Mouse (Mus musculus): ENCODE measurements around the gene Smg6. TPM values are rescaled to one million over a fixed set of nuclear protein-coding genes. Genes with fewer than 3 reads are reported as not detected.

Smg6 gene
- polyA plus RNA-seq, 1 experiment from 2014 or later = 20.7 TPM

- no peaks in the 10 kb centered on the region for H3K9me3 ChIP-seq (ENCODE audit: control insufficient read depth, low read length)
- H3K9ac ChIP-seq (ENCODE audit: low read depth, low read length) = no peak overlapping the region
- no peak for ATAC-seq (ENCODE audit: low FRiP score)
- H3K27me3 ChIP-seq (ENCODE audit: control insufficient read depth, insufficient read depth, low read length) = no peaks in the 10 kb centered on the region
- H3K4me3 ChIP-seq (ENCODE audit: low read depth, low read length) = no peak overlapping the region
- H3K27ac ChIP-seq (ENCODE audit: low read depth, low read length) = no peak overlapping the region
- 92% methylated on average over 3 of the region's 3 CpGs for WGBS
- no peak for DNase-seq (ENCODE audit: low spot score)
- H3K36me3 ChIP-seq (ENCODE audit: control insufficient read depth, insufficient read depth, low read length) = no peaks in the 10 kb centered on the region
- no peak overlapping the region for H3K4me2 ChIP-seq (replicated peaks; ENCODE audit: low read depth, low read length)
- H3K4me1 ChIP-seq (replicated peaks; ENCODE audit: control insufficient read depth, insufficient read depth, low read length) = no peaks in the 10 kb centered on the region
Observed at GRCm38 (mm10) chr11:75044333-75044732, 118.7 kb downstream of the Smg6 start.

GRCm38 (mm10) chr11:75045822-75046221 lies 120.2 kb downstream of the Smg6 start:
- Histone ChIP-seq H3K27ac (ENCODE audit: low read depth, low read length) (no peak overlapping the region), H3K4me2 (replicated peaks; ENCODE audit: low read depth, low read length) (no peak overlapping the region), H3K36me3 (ENCODE audit: control insufficient read depth, insufficient read depth, low read length) (no peaks in the 10 kb centered on the region), H3K9ac (ENCODE audit: low read depth, low read length) (no peak overlapping the region), H3K9me3 (ENCODE audit: control insufficient read depth, low read length) (no peaks in the 10 kb centered on the region), H3K4me1 (replicated peaks; ENCODE audit: control insufficient read depth, insufficient read depth, low read length) (no peaks in the 10 kb centered on the region), H3K27me3 (ENCODE audit: control insufficient read depth, insufficient read depth, low read length) (no peaks in the 10 kb centered on the region), H3K4me3 (ENCODE audit: low read depth, low read length) (no peak overlapping the region)
- no peak for ATAC-seq (ENCODE audit: low FRiP score)
- no peak for DNase-seq (ENCODE audit: low spot score)
- WGBS = 93% methylated on average over 4 of the region's 4 CpGs

- Histone ChIP-seq H3K27me3 (ENCODE audit: control insufficient read depth, insufficient read depth, low read length) (no peaks in the 10 kb centered on the region), H3K4me3 (ENCODE audit: low read depth, low read length) (no peak overlapping the region), H3K36me3 (ENCODE audit: control insufficient read depth, insufficient read depth, low read length) (no peaks in the 10 kb centered on the region), H3K4me1 (replicated peaks; ENCODE audit: control insufficient read depth, insufficient read depth, low read length) (no peaks in the 10 kb centered on the region), H3K4me2 (replicated peaks; ENCODE audit: low read depth, low read length) (no peak overlapping the region), H3K9ac (ENCODE audit: low read depth, low read length) (no peak overlapping the region), H3K27ac (ENCODE audit: low read depth, low read length) (no peak overlapping the region), H3K9me3 (ENCODE audit: control insufficient read depth, low read length) (no peaks in the 10 kb centered on the region)
- 79% methylated on average over 3 of the region's 3 CpGs for WGBS
- ATAC-seq (ENCODE audit: low FRiP score) = no peak
- DNase-seq (ENCODE audit: low spot score) = no peak
Observed at GRCm38 (mm10) chr11:75046638-75047037, 121.0 kb downstream of the Smg6 start.

GRCm38 (mm10) chr11:75047066-75047465 lies 121.4 kb downstream of the Smg6 start:
- Histone ChIP-seq H3K27me3 (ENCODE audit: control insufficient read depth, insufficient read depth, low read length) (no peaks in the 10 kb centered on the region), H3K4me2 (replicated peaks; ENCODE audit: low read depth, low read length) (no peak overlapping the region), H3K9ac (ENCODE audit: low read depth, low read length) (no peak overlapping the region), H3K4me3 (ENCODE audit: low read depth, low read length) (no peak overlapping the region), H3K36me3 (ENCODE audit: control insufficient read depth, insufficient read depth, low read length) (no peaks in the 10 kb centered on the region), H3K9me3 (ENCODE audit: control insufficient read depth, low read length) (no peaks in the 10 kb centered on the region), H3K4me1 (replicated peaks; ENCODE audit: control insufficient read depth, insufficient read depth, low read length) (no peaks in the 10 kb centered on the region), H3K27ac (ENCODE audit: low read depth, low read length) (no peak overlapping the region)
- WGBS = 68% methylated on average over 6 of the region's 6 CpGs
- no peak for DNase-seq (ENCODE audit: low spot score)
- ATAC-seq (ENCODE audit: low FRiP score) = no peak

- ATAC-seq (ENCODE audit: low FRiP score) (no peak), DNase-seq (ENCODE audit: low spot score) (no peak)
- Histone ChIP-seq H3K27ac (ENCODE audit: low read depth, low read length) (no peak overlapping the region), H3K4me1 (replicated peaks; ENCODE audit: control insufficient read depth, insufficient read depth, low read length) (no peaks in the 10 kb centered on the region), H3K9me3 (ENCODE audit: control insufficient read depth, low read length) (no peaks in the 10 kb centered on the region), H3K4me2 (replicated peaks; ENCODE audit: low read depth, low read length) (no peak overlapping the region), H3K4me3 (ENCODE audit: low read depth, low read length) (no peak overlapping the region), H3K27me3 (ENCODE audit: control insufficient read depth, insufficient read depth, low read length) (no peaks in the 10 kb centered on the region), H3K9ac (ENCODE audit: low read depth, low read length) (no peak overlapping the region), H3K36me3 (ENCODE audit: control insufficient read depth, insufficient read depth, low read length) (no peaks in the 10 kb centered on the region)
- WGBS = 85% methylated on average over 7 of the region's 7 CpGs
Observed at GRCm38 (mm10) chr11:75047736-75048407, 122.2 kb downstream of the Smg6 start.

- no peaks in the 10 kb centered on the region for H3K36me3 ChIP-seq (ENCODE audit: control insufficient read depth, insufficient read depth, low read length)
- H3K4me1 ChIP-seq (replicated peaks; ENCODE audit: control insufficient read depth, insufficient read depth, low read length) = no peaks in the 10 kb centered on the region; the same call in 1 of the 2 replicates
- H3K4me3 ChIP-seq (ENCODE audit: low read depth, low read length) = no peak overlapping the region
- H3K27ac ChIP-seq (ENCODE audit: low read depth, low read length) = no peak overlapping the region
- no peaks in the 10 kb centered on the region for H3K27me3 ChIP-seq (ENCODE audit: control insufficient read depth, insufficient read depth, low read length)
- WGBS = 66% methylated on average over 2 of the region's 2 CpGs
- no peak overlapping the region for H3K4me2 ChIP-seq (replicated peaks; ENCODE audit: low read depth, low read length)
- ATAC-seq (ENCODE audit: low FRiP score) (no peak), DNase-seq (ENCODE audit: low spot score) (no peak)
- no peak overlapping the region for H3K9ac ChIP-seq (ENCODE audit: low read depth, low read length)
- no peaks in the 10 kb centered on the region for H3K9me3 ChIP-seq (ENCODE audit: control insufficient read depth, low read length)
Observed at GRCm38 (mm10) chr11:75049146-75049545, 123.5 kb downstream of the Smg6 start.

- WGBS = 63% methylated on average over 2 of the region's 2 CpGs
- no peaks in the 10 kb centered on the region; the same call in 1 of the 2 replicates for H3K4me1 ChIP-seq (replicated peaks; ENCODE audit: control insufficient read depth, insufficient read depth, low read length)
Observed at GRCm38 (mm10) chr11:75049807-75050206, 124.2 kb downstream of the Smg6 start.

GRCm38 (mm10) chr11:75051239-75051638 lies 125.6 kb downstream of the Smg6 start:
- ATAC-seq (ENCODE audit: low FRiP score) = no peak
- 50% methylated on average over 1 of the region's 1 CpGs for WGBS

More at GRCm38 (mm10) chr11:75049807-75050206, 124.2 kb downstream of the Smg6 start:
- Histone ChIP-seq H3K36me3 (ENCODE audit: control insufficient read depth, insufficient read depth, low read length) (no peaks in the 10 kb centered on the region), H3K27me3 (ENCODE audit: control insufficient read depth, insufficient read depth, low read length) (no peaks in the 10 kb centered on the region), H3K27ac (ENCODE audit: low read depth, low read length) (no peak overlapping the region), H3K4me2 (replicated peaks; ENCODE audit: low read depth, low read length) (no peak overlapping the region), H3K9me3 (ENCODE audit: control insufficient read depth, low read length) (no peaks in the 10 kb centered on the region), H3K9ac (ENCODE audit: low read depth, low read length) (no peak overlapping the region), H3K4me3 (ENCODE audit: low read depth, low read length) (no peak overlapping the region)
- DNase-seq (ENCODE audit: low spot score) = no peak
- no peak for ATAC-seq (ENCODE audit: low FRiP score)

More at GRCm38 (mm10) chr11:75051239-75051638, 125.6 kb downstream of the Smg6 start:
- Histone ChIP-seq H3K27ac (ENCODE audit: low read depth, low read length) (no peak overlapping the region), H3K9me3 (ENCODE audit: control insufficient read depth, low read length) (no peaks in the 10 kb centered on the region), H3K4me2 (replicated peaks; ENCODE audit: low read depth, low read length) (no peak overlapping the region), H3K4me3 (ENCODE audit: low read depth, low read length) (no peak overlapping the region), H3K36me3 (ENCODE audit: control insufficient read depth, insufficient read depth, low read length) (no peaks in the 10 kb centered on the region), H3K27me3 (ENCODE audit: control insufficient read depth, insufficient read depth, low read length) (no peaks in the 10 kb centered on the region), H3K4me1 (replicated peaks; ENCODE audit: control insufficient read depth, insufficient read depth, low read length) (no peaks in the 10 kb centered on the region; the same call in 1 of the 2 replicates), H3K9ac (ENCODE audit: low read depth, low read length) (no peak overlapping the region)
- no peak for DNase-seq (ENCODE audit: low spot score)

All from hindbrain, embryonic 11.5 days (tissue).